Mouse (Mus musculus): ENCODE data around the gene Ggt7.
"Not testable (repeated sequence)": the region's sequence is repeated elsewhere in the genome, so short reads cannot be mapped to it uniquely, and the experiment has no call there.

Ggt7 gene

GRCm38 (mm10) chr2:155517455-155518423 lies at the start of gene Ggt7, which contains the start of gene Acss2:
Gene Ggt7, minus strand, starts transcription at chr2:155518237.
Gene Acss2, plus strand, starts transcription at chr2:155517948.
- DNase-seq, result peak; percentile 99

GRCm38 (mm10) chr2:155567751-155568150 lies 49.7 kb upstream of the Ggt7 start:
- DNase-seq, result no peak

- no peak for DNase-seq
Measured at GRCm38 (mm10) chr2:155562934-155563333, 44.9 kb upstream of the Ggt7 start.

- no peak for DNase-seq
Measured at GRCm38 (mm10) chr2:155562209-155562608, 44.2 kb upstream of the Ggt7 start.

- DNase-seq, result no peak
Measured at GRCm38 (mm10) chr2:155554426-155554985, 36.5 kb upstream of the Ggt7 start.

GRCm38 (mm10) chr2:155552949-155553354 lies 34.9 kb upstream of the Ggt7 start:
- peak; percentile 82 for DNase-seq

GRCm38 (mm10) chr2:155552336-155552735 lies 34.3 kb upstream of the Ggt7 start:
- DNase-seq, result peak; percentile 52

GRCm38 (mm10) chr2:155546955-155547354 lies 28.9 kb upstream of the Ggt7 start:
- DNase-seq, result no peak

GRCm38 (mm10) chr2:155540822-155541458 lies 22.9 kb upstream of the Ggt7 start:
- no peak for DNase-seq

- no peak for DNase-seq
Measured at GRCm38 (mm10) chr2:155539696-155540095, 21.7 kb upstream of the Ggt7 start.

- DNase-seq, result not testable (repeated sequence)
Measured at GRCm38 (mm10) chr2:155538463-155539057, 20.5 kb upstream of the Ggt7 start.

GRCm38 (mm10) chr2:155537761-155538462 lies 19.9 kb upstream of the Ggt7 start:
- no peak for DNase-seq

- DNase-seq, result no peak
Measured at GRCm38 (mm10) chr2:155536292-155536691, 18.3 kb upstream of the Ggt7 start.

GRCm38 (mm10) chr2:155527367-155527766 lies 9.3 kb upstream of the Ggt7 start:
- no peak for DNase-seq

GRCm38 (mm10) chr2:155524378-155524777 lies 6.3 kb upstream of the Ggt7 start:
- DNase-seq, result no peak

- DNase-seq, result no peak
Measured at GRCm38 (mm10) chr2:155523706-155524105, 5.7 kb upstream of the Ggt7 start.

- DNase-seq, result no peak
Measured at GRCm38 (mm10) chr2:155518531-155519270, 664 bp upstream of the Ggt7 start.

- DNase-seq, result peak; percentile 68
Measured at GRCm38 (mm10) chr2:155515941-155516340, 2.1 kb downstream of the Ggt7 start.

- peak; percentile 96 for DNase-seq
Measured at GRCm38 (mm10) chr2:155514666-155515065, 3.4 kb downstream of the Ggt7 start.

GRCm38 (mm10) chr2:155513543-155513942 lies 4.5 kb downstream of the Ggt7 start:
- DNase-seq, result no peak

- DNase-seq, result peak; percentile 76
Measured at GRCm38 (mm10) chr2:155512479-155512878, 5.6 kb downstream of the Ggt7 start.
